Mouse (Mus musculus) erythroblast, embryonic 14.5 days (primary cell): ENCODE data around the gene Anks1b.

Experiments used
- GATA1 ChIP-seq: IDR thresholded peaks from 2 replicates; pipeline ENCODE4 v1.6.1; 2012; ENCODE audit warnings: low read length, inconsistent platforms, mixed read lengths
- TAL1 ChIP-seq: IDR thresholded peaks from 3 replicates; pipeline ENCODE4 v1.6.1; 2012; ENCODE audit warnings: low read length, inconsistent platforms, mixed read lengths

DNA sequence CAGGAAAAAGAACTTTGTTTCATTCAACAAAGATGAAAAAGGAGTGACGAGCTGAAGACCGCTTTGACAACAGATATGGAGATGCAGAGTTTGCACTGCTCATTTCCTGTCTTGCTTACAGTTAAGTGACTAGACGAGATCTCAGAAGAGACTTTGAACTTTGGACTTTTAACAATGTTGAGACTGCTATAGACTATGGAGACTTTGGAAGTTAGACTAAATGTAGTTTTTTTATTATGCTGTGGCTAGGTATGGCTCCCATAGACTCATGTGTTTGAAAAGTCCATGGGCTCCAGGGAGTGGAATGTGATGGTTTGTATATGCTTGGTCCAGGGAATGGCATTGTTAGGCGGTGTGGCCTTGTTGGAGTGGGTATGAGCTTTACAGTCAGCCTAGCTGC, 1108.5 kb downstream of the Anks1b start:
- TF ChIP-seq GATA1, result no peak
- TF ChIP-seq TAL1, result no peak
